ENCODE assay signal across 22 mouse cellular contexts in the genomic region with DNA sequence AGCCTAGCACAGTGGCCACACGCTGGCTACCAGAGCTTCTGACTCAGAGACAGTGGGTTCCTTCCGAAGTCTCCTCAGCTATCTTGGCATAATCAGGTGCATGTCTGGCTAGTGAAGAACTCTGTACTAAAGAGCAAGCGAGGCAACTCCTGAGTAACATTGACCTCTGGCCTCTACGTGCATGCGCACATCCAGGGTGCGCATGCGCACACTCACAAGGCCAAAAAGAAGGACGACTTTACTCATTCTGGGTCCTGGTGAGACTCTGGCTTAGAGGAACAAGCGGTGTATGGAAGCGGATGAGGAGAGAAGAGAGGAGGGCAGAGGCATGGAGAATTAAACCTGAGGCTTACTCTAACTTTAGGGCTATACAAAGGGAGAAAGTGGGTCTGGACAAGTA. TPM values are rescaled to one million over a fixed set of nuclear protein-coding genes. Genes with fewer than 3 reads are reported as not detected.
DNase-seq lines count a peak whose midpoint lies in the region; ATAC-seq and TF ChIP-seq lines count a peak whose summit lies in the region.
"Had no signal": no experiment of that assay in that cellular context is flagged by ENCODE, and none has a peak within 500 bp of the region (broad histone marks: within the 10 kb centered on the region; RNA-seq: fewer than 3 reads in every experiment).

No protein-coding gene starts in this region.

- H3K36me3 ChIP-seq in E14TG2a.4 (ENCODE audit: insufficient read depth, low read length) = no peaks in the 10 kb centered on the region
- H3K36me3 ChIP-seq: embryonic facial prominence, embryonic 10.5 days; embryonic facial prominence, embryonic 12.5 days; forebrain, embryonic 15.5 days had no signal

- DNase-seq in ES-CJ7 (ENCODE audit: low read depth, low spot score) = peak; percentile 53
- peak; percentile 83 for DNase-seq in ZHBTc4 (ENCODE audit: low read depth, low spot score)
- no peak for DNase-seq in gastrocnemius, postnatal 25 days
- DNase-seq in lung, postnatal 25 days (ENCODE audit: low spot score) = no peak
- DNase-seq: adrenal gland, adult 2 months; adrenal gland, postnatal 10 days; adrenal gland, postnatal 25 days; B cell, adult 2 months; cerebellum, adult 11 months; cerebellum, adult 18-20 months; cerebellum, adult 8-10 months; cerebellum, adult 9-11 months; cerebellum, postnatal 14 days; cerebellum, postnatal 36 days; forebrain, postnatal 0 days had no signal

- H3K27me3 ChIP-seq in E14TG2a.4 (ENCODE audit: insufficient read depth, low read length) = peaks cover 4% of the 10 kb centered on the region; the same call in 1 of the 2 replicates
- H3K27me3 ChIP-seq: embryonic facial prominence, embryonic 12.5 days; forebrain, embryonic 13.5 days; forebrain, embryonic 15.5 days had no signal

- peaks cover 72% of the 10 kb centered on the region for H3K4me1 ChIP-seq in E14TG2a.4 (replicated peaks; ENCODE audit: low read depth, low read length)

- ATAC-seq in monocyte, adult 5-6 weeks (replicated peaks; ENCODE audit: insufficient number of reproducible peaks, low FRiP score, low TSS enrichment, poor library complexity, severe bottlenecking) = no peak
- ATAC-seq: CD4-positive, CD25-positive, alpha-beta regulatory T cell, adult 4 months; forebrain, embryonic 13.5 days; forebrain, embryonic 15.5 days; forebrain, postnatal 0 days had no signal

- peak overlapping the region; percentile 17; the same call in 1 of the 2 replicates for H3K4me3 ChIP-seq in E14TG2a.4 (replicated peaks; ENCODE audit: low read length)
- H3K4me3 ChIP-seq: embryonic facial prominence, embryonic 10.5 days; embryonic facial prominence, embryonic 12.5 days; forebrain, embryonic 13.5 days; forebrain, embryonic 15.5 days had no signal

- TF ChIP-seq CTCF in E14TG2a.4 (conservative IDR thresholded peaks at IDR 0.05; ENCODE audit: low read length) = no peak

- H3K9me3 ChIP-seq in E14TG2a.4 (ENCODE audit: low read length) = no peaks in the 10 kb centered on the region
- H3K9me3 ChIP-seq: embryonic facial prominence, embryonic 10.5 days; embryonic facial prominence, embryonic 12.5 days; forebrain, embryonic 13.5 days; forebrain, embryonic 15.5 days had no signal

RNA-seq across cellular contexts. Expression of gene Dynll2, which starts 26.3 kb away (rescaled TPM):
- 100 to 1,000 TPM; 145 to 167 TPM for total RNA-seq in gastrocnemius, postnatal 25 days (2021)
- total RNA-seq in monocyte, adult 5-6 weeks (2017) = 10.6 to 15.0 TPM (median 12.3 TPM) in 3 replicates

RNA-seq across cellular contexts. Expression of gene Srsf1, which starts 33.5 kb away (rescaled TPM):
- 10 to 100 TPM; 58.0 to 68.8 TPM for total RNA-seq in gastrocnemius, postnatal 25 days (2021)
- total RNA-seq in monocyte, adult 5-6 weeks (2017) = 220 to 406 TPM (median 277 TPM) in 3 replicates

RNA-seq across cellular contexts. Expression of gene Vezf1, which starts 54.4 kb away (rescaled TPM):
- 10 to 100 TPM; 47.1 to 47.6 TPM for total RNA-seq in gastrocnemius, postnatal 25 days (2021)
- total RNA-seq in monocyte, adult 5-6 weeks (2017) = 45.9 to 57.0 TPM (median 46.6 TPM) in 3 replicates

Comparison
In these comparisons a context has a peak if more than half of its experiments do, and no peak if none do; other contexts are left out.
1. DNase-seq: peak in ES-CJ7 (single experiment) and ZHBTc4 (single experiment); none in gastrocnemius, postnatal 25 days (single experiment) and lung, postnatal 25 days (single experiment).